Mouse (Mus musculus) gastrocnemius, postnatal 10 days (tissue): ENCODE data around the gene Nsg2. TPM values are rescaled to one million over a fixed set of nuclear protein-coding genes. Genes with fewer than 3 reads are reported as not detected.

Source experiments
- DNase-seq: peaks from one replicate; pipeline ENCODE4 v3.0.0; 2021; ENCODE audit warnings: mixed read lengths
- total RNA-seq, 2 experiments: library from RNA; stranded (reverse); gene quantifications; 2 replicates each; pipeline ENCODE4 v1.2.3; 2021

Nsg2 gene
- total RNA-seq, 2 experiments from 2014 or later, result 1.3 to 2.6 TPM

- DNase-seq, result no peak
These were observed 83.2 kb downstream of the Nsg2 start for GRCm38 (mm10) chr11:32083462-32083861.

DNA sequence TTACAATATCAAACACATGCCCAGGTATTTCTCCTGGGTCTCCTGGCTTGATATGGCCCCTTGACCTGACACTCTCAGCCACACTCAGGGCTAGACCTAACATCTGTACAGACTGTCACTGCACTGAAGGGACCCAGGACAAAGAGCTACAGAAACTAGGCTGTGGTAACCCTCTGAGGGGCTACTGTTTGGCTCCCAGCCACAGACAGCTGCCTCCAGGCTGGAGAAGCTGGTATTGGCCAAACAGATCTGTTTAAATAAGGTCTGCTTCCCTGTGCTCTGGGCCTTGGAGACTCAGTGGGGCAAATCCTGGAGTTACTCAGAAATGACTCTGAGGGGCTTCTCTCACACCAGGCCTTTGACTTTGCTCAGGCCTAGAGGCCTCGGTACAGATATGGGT lies 86.3 kb downstream of the Nsg2 start:
- no peak for DNase-seq

DNA sequence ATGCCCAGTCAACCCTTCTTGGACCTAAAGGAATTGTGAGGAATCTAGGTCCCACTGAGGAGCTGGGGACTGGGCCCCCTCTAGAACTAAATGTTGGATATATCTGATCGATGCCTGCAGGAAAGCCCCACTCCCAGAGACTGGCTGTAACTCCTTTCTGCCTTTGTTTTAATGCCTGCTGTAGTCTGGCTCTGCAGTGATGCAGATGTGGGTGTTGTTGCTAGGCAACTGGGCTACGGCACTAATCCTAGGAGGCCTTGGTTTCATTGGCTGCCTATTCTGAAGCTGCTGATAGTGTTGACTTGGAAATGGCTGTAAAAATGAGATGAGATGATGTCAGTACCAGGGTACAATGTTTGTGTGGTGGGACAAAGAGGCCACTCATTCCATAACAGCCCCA lies 87.1 kb downstream of the Nsg2 start:
- DNase-seq, result no peak

DNA sequence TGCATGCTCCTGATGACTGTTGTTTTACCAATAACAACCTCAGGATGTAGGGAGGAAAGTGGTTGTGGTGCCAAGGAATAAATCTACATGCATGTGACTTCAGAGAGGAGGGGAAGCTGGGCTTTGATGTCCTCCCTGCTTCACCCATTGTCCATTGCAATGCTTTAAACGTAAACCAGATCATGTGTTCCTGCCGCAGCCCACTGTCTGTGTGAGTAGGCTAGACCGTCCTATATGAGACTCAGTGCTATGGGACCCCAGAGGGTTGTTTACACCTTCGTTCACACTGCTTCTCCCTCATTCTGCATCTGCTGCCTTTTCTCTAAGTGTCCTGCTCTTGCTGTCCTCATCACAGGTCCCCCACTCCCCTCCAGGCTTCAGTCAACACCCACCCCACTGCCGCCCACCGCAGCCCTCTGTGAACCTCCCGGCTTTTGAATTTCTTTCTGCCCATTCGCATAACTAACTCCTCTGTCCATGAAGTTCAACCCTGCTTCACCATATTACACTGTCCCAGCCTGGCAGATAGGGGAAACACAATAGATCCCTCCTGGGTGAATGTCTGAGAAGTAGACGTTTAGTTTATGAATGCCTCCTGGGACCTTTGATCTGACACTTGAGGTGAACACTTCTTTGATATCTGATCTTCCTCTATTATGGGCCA lies 87.6 kb downstream of the Nsg2 start:
- DNase-seq, result no peak

DNA sequence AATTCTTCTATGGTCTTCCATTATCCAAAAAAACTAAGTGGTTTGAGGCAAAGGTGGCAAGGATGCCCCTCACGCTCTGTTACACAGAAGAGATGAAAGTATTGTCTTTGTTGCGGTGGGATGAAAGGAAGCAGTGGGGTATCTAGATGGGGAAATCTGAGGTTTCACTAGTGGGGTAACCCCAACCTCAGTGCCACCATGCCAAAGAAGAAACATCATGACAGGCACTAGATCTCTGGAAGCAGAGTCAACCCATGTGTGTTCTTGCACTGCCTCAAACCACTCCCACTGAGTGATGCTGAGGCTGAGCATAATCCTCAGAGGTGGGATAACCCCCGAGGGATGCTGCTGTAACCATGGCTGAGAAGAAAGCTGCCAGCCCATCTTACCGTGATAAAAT lies 95.5 kb downstream of the Nsg2 start:
- DNase-seq, result no peak

DNA sequence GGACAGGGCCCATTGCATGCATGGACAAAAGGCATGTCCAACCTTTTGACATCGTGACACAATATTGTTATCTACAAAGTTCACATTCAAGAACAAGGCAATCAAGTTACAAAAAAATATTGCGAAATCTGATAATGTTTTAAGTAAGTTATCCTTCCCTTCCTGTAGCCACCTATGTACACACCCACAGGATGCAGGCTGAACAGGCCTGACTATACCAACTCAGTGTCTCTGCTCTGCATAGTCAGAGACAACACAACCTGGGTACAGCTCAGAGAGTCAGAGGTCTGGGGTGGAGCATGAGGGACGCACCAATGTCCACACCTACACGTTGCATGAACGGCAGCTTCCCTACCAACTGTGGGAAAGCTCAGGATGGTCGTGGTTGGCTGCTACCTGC lies 96.1 kb downstream of the Nsg2 start:
- DNase-seq, result no peak

GRCm38 (mm10) chr11:32101059-32101632 lies 100.9 kb downstream of the Nsg2 start:
- no peak for DNase-seq

DNA sequence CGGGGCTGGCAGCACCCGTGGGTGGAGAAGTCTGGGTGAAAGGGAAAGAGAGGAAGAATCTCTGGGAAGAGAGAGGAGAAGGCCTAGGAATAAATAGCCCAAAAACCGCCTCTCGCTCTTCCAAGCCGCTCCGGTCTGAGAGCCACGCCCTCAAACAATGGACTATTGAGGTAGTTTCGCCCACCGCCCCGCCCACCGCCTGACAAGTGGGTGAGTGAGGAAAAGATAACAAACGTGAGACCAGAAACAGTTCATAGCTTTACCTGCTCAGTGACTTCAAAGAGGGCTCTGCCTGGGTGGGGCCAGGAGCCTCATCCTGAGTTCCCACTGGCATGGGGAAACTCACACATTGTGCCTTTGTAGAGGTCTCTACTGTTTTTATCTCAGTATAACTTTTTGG lies 102.7 kb downstream of the Nsg2 start:
- DNase-seq, result no peak

GRCm38 (mm10) chr11:32104406-32105116 lies 104.3 kb downstream of the Nsg2 start:
- DNase-seq, result no peak

DNA sequence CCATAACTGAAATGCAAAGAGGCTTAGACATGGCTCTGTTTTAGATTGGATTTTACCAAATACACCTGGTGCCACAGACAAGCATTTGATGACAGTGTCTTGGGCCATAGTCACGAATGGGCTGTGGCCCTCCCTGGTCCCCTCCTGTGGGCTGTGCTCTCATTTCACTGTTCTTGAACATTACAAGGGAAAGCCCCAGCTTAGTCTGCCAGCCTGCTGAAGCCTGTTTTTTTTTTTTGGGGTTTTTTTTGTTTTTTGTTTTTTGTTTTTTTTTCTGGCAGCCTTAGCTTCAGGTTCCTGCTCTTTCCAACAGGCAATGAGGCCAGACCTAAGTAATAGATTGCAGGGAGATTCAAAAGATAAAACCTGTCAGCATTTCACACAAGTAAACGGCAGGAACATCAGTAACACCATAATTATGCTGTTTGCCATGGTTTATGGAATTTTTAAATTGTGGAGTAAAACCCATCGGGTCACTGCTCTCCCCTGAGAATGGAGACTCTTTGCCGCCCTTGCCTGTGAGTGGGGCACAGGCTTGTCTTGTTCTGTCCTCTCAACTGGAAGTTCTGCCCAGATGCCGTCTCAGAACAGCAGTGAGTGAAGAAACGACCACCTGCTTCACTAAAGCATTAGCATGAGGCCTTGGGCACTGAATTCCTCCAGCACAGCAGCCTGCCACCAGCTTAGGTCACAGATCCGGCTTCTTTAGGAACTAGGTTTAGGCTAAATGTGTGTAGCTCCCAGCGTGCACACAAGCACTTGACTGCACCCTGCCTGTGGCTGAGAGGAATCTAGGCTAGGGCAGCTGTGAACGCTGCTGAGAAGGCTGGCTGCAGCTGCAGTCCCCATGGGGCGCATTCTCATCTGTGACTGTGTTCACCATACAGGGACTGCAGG lies 105.7 kb downstream of the Nsg2 start:
- no peak for DNase-seq

- DNase-seq, result no peak
These were observed 106.4 kb downstream of the Nsg2 start for GRCm38 (mm10) chr11:32106647-32106985.

DNA sequence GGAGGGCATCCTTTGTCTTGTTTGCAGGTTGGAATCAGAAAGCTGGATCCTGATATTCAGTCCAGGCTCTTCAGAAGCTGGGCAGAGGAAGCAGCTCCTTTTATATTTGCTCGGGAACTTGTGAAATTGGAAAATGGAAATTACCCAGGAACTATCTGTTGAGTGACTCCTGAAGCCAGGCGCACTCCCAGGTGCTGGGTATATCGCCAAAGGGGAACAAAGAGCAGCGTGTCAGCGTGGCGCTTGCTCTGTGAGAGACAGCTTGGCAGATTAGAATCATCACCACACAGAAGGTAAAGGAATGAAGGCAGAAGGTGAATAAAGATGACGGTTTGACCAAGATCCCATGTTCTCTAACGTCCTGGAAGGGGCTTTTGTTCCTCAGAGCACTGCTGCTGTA lies 108.2 kb downstream of the Nsg2 start:
- no peak for DNase-seq

Other genes with a start within 250 kb of the Nsg2 start
- 10 to 100 TPM; 75.9 to 76.8 TPM for gene Cpeb4, start 128.3 kb upstream of the Nsg2 start, total RNA-seq
- gene 4930524B15Rik, start 34.9 kb upstream of the Nsg2 start, total RNA-seq, result not detected
- gene Il9r, start 199.8 kb downstream of the Nsg2 start, total RNA-seq, result not detected
- 1 to 10 TPM; 7.6 to 8.6 TPM for gene Snrnp25, start 205.0 kb downstream of the Nsg2 start, total RNA-seq
- 10 to 100 TPM; 26.3 to 35.3 TPM for gene Rhbdf1, start 221.8 kb downstream of the Nsg2 start, total RNA-seq
- gene Mpg, start 226.0 kb downstream of the Nsg2 start, total RNA-seq, result 10 to 100 TPM; 11.2 to 14.3 TPM